Mouse (Mus musculus) MEL (cell line): Measurements from ENCODE around the gene Meis3.

ENCODE experiments used
- CHD1 ChIP-seq: IDR thresholded peaks from 2 replicates; pipeline ENCODE4 v1.6.1; 2012; ENCODE audit warnings: low read depth, mild to moderate bottlenecking, inconsistent platforms, low read length, improper control_type of control experiment
- CTCF ChIP-seq, 3 experiments: IDR thresholded peaks in 2 of 3; conservative IDR thresholded peaks in 1 of 3; 2 replicates each; pipeline ENCODE4 v1.5.1; 2011 to 2012; ENCODE audit warnings: low read length in 3 of 3, low read depth in 2 of 3, mild to moderate bottlenecking in 2 of 3, improper control_type of control experiment in 1 of 3, inconsistent platforms in 1 of 3, mixed read lengths in 1 of 3, moderate library complexity in 1 of 3; ENCODE audit not compliant: control insufficient read depth in 1 of 3, insufficient read depth in 1 of 3, poor library complexity in 1 of 3, severe bottlenecking in 1 of 3
- EP300 ChIP-seq, 2 experiments: IDR thresholded peaks; 2 replicates each; pipeline ENCODE4 v1.6.1; 2011; ENCODE audit warnings: improper control_type of control experiment in 2 of 2, low read length in 2 of 2, low read depth in 1 of 2, mild to moderate bottlenecking in 1 of 2
- GABPA ChIP-seq: IDR thresholded peaks from 2 replicates; pipeline ENCODE4 v1.6.1; 2012; ENCODE audit warnings: low read depth, mild to moderate bottlenecking, inconsistent platforms, low read length, improper control_type of control experiment, moderate library complexity
- GATA1 ChIP-seq: IDR thresholded peaks from 2 replicates; pipeline ENCODE4 v1.6.1; 2011; ENCODE audit warnings: low read depth, low read length, improper control_type of control experiment
- JUND ChIP-seq: IDR thresholded peaks from 2 replicates; pipeline ENCODE4 v1.6.1; 2011; ENCODE audit warnings: low read depth, mild to moderate bottlenecking, improper control_type of control experiment, low read length
- MAFK ChIP-seq: IDR thresholded peaks from 2 replicates; pipeline ENCODE4 v1.6.1; 2011; ENCODE audit warnings: low read depth, mild to moderate bottlenecking, low read length, improper control_type of control experiment, borderline replicate concordance
- NELFE ChIP-seq: IDR thresholded peaks from 2 replicates; pipeline ENCODE4 v1.6.1; 2011; ENCODE audit warnings: low read depth, low read length, improper control_type of control experiment
- NRF1 ChIP-seq: IDR thresholded peaks from 2 replicates; pipeline ENCODE4 v1.6.1; 2014; ENCODE audit warnings: low read depth, mild to moderate bottlenecking, inconsistent platforms, low read length, improper control_type of control experiment, moderate library complexity; ENCODE audit not compliant: poor library complexity, insufficient read depth, severe bottlenecking
- POLR2A ChIP-seq, 2 experiments: IDR thresholded peaks; 2 replicates each; pipeline ENCODE4 v1.6.1; 2011 to 2012; ENCODE audit warnings: low read length in 2 of 2, mild to moderate bottlenecking in 2 of 2, control low read depth in 1 of 2, improper control_type of control experiment in 1 of 2, low read depth in 1 of 2, moderate library complexity in 1 of 2; ENCODE audit not compliant: control insufficient read depth in 1 of 2, insufficient read depth in 1 of 2, poor library complexity in 1 of 2
- RAD21 ChIP-seq: IDR thresholded peaks from 2 replicates; pipeline ENCODE4 v1.6.1; 2011; ENCODE audit warnings: mild to moderate bottlenecking, low read depth, low read length, improper control_type of control experiment
- UBTF ChIP-seq: IDR thresholded peaks from 2 replicates; pipeline ENCODE4 v1.6.1; 2012; ENCODE audit warnings: low read depth, mild to moderate bottlenecking, inconsistent platforms, low read length, improper control_type of control experiment, moderate library complexity, borderline replicate concordance; ENCODE audit not compliant: insufficient read depth
- ZC3H11A ChIP-seq: IDR thresholded peaks from 2 replicates; pipeline ENCODE4 v1.6.1; 2012; ENCODE audit warnings: low read depth, mild to moderate bottlenecking, inconsistent platforms, low read length, improper control_type of control experiment

DNA sequence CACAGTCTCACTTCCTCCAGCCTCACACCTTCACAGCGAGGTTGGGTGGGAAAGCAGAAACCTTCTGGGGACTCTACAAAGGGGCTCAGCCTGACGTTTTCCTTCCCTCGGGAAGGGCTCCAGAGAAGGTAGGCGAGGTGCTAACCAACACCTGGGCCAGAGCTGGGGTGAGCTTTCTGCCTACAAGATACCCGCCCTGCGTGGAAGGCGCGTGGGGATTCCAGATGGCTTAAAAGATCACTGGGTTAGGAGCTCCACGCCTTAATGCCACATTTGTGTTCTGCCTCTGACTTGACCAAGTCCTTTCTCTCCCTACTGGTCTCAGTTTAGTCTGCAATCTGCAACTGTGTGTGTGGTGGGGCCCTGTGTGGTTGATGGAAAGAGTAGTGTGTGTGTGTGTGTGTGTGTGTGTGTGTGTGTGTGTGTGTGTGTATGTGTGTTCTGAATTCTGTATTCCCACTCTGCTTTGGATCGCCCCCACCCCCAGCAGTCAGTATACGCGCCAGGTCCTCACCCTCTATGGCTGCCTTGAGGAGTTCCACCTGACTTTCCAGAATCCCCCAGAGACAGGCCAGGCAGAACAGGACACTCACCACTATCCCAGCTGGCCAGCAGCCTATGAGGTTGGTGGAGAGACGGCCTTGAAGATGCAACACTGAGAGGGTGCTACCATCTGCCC, 43.8 kb upstream of the Meis3 start:
- no peak for TF ChIP-seq MAFK
- no peak for TF ChIP-seq RAD21
- no peak for TF ChIP-seq EP300 (IDR thresholded peaks at IDR 0.05; ENCODE audit: low read depth in 1 of 2, low read length in 2 of 2)
- TF ChIP-seq CTCF (IDR thresholded peaks at IDR 0.05 in 2 of 3, conservative IDR thresholded peaks at IDR 0.05 in 1 of 3; ENCODE audit: control insufficient read depth in 1 of 3, insufficient read depth in 1 of 3, low read depth in 2 of 3, low read length in 3 of 3, poor library complexity in 1 of 3, severe bottlenecking in 1 of 3): no peak
- TF ChIP-seq NRF1: no peak
- no peak for TF ChIP-seq POLR2A (IDR thresholded peaks at IDR 0.05; ENCODE audit: control insufficient read depth in 1 of 2, insufficient read depth in 1 of 2, low read depth in 1 of 2, low read length in 2 of 2, poor library complexity in 1 of 2)
- TF ChIP-seq NELFE: no peak
- TF ChIP-seq GABPA: no peak
- TF ChIP-seq UBTF: no peak
- TF ChIP-seq GATA1: no peak
- no peak for TF ChIP-seq ZC3H11A
- no peak for TF ChIP-seq CHD1
- TF ChIP-seq JUND: no peak
